Mouse (Mus musculus) heart, embryonic 14.5 days (tissue): ENCODE data around the gene Carns1. TPM values are rescaled to one million over a fixed set of nuclear protein-coding genes. Genes with fewer than 3 reads are reported as not detected.

Experiments used
- ATAC-seq: fragments of 200-750 bp; cut with Nextera tagmentation; 2 replicates; pipeline ENCODE4 v1.8.0; 2017; ENCODE audit warnings: low read depth, moderate TSS enrichment; ENCODE audit not compliant: insufficient number of reproducible peaks, insufficient read depth, low FRiP score
- H3K27ac ChIP-seq, 2 experiments: fragments of 200-500 bp in 1 of 2; fragments of 300-500 bp in 1 of 2; sonication (generic) in 1 of 2; replicated peaks in 1 of 2; 2 replicates each; pipeline ENCODE4 v1.5.1; 2012 to 2014; ENCODE audit warnings: low read depth in 2 of 2, low read length in 2 of 2, control low read depth in 1 of 2, mild to moderate bottlenecking in 1 of 2, mixed read lengths in 1 of 2; ENCODE audit not compliant: control insufficient read depth in 1 of 2, insufficient read depth in 1 of 2
- H3K27me3 ChIP-seq: fragments of 300-500 bp; sonication (generic); 2 replicates; pipeline ENCODE4 v1.6.1; 2014; ENCODE audit warnings: mild to moderate bottlenecking, low read length, control low read depth; ENCODE audit not compliant: control insufficient read depth, insufficient read depth
- H3K36me3 ChIP-seq: fragments of 300-500 bp; sonication (generic); 2 replicates; pipeline ENCODE4 v1.6.1; 2014; ENCODE audit warnings: mild to moderate bottlenecking, control low read depth, low read length, mixed read lengths; ENCODE audit not compliant: control insufficient read depth, insufficient read depth
- H3K4me1 ChIP-seq, 2 experiments: fragments of 200-500 bp in 1 of 2; fragments of 300-500 bp in 1 of 2; sonication (generic) in 1 of 2; 2 replicates each; pipeline ENCODE4 v1.6.1; 2012 to 2014; ENCODE audit warnings: low read length in 2 of 2, control low read depth in 1 of 2, mixed read lengths in 1 of 2; ENCODE audit not compliant: control insufficient read depth in 2 of 2, insufficient read depth in 2 of 2
- H3K4me2 ChIP-seq: fragments of 300-500 bp; sonication (generic); 2 replicates; pipeline ENCODE4 v1.6.1; 2014; ENCODE audit warnings: mild to moderate bottlenecking, low read length
- H3K4me3 ChIP-seq, 2 experiments: fragments of 200-500 bp in 1 of 2; fragments of 300-500 bp in 1 of 2; sonication (generic) in 1 of 2; 2 replicates each; pipeline ENCODE4 v1.5.1; 2012 to 2014; ENCODE audit warnings: low read length in 2 of 2, mild to moderate bottlenecking in 2 of 2, control low read depth in 1 of 2, low read depth in 1 of 2, moderate library complexity in 1 of 2; ENCODE audit not compliant: control insufficient read depth in 1 of 2, insufficient read depth in 1 of 2
- H3K9ac ChIP-seq: fragments of 300-500 bp; sonication (generic); 2 replicates; pipeline ENCODE4 v1.6.1; 2014; ENCODE audit warnings: mild to moderate bottlenecking, low read length
- H3K9me3 ChIP-seq: fragments of 300-500 bp; sonication (generic); 2 replicates; pipeline ENCODE4 v1.6.1; 2016; ENCODE audit warnings: low read length, control low read depth; ENCODE audit not compliant: control insufficient read depth
- WGBS: fragments of 180-500 bp; shearing (Covaris S2); extraction: QIAGEN DNeasy Blood & Tissue Kit; methylation state at CpG from one replicate; pipeline ENCODE4 v1.1.7; 2014; 5-methylcytosine and 5-hydroxymethylcytosine counted together
- polyA plus RNA-seq: library from polyadenylated mRNA; unstranded; fragments of >200 nt; fragmentation: Nextera tagmentation; extraction: Ambion mirVana; gene quantifications from 2 replicates; pipeline ENCODE4 v1.2.1, GENCODE M21; 2014

Carns1 gene
- polyA plus RNA-seq, 1 experiment from 2014 or later, result 6.5 TPM

GRCm38 (mm10) chr19:4169378-4169784, 5.9 kb downstream of the Carns1 start:
- Histone ChIP-seq H3K9me3 (no peaks in the 10 kb centered on the region), H3K4me1 (peaks cover 29 to 50% of the 10 kb centered on the region in 2 experiments), H3K4me2 (peak overlapping the region; percentile 91), H3K9ac (peak overlapping the region; percentile 86), H3K27me3 (no peaks in the 10 kb centered on the region), H3K4me3 (peak overlapping the region; percentile 46), H3K27ac (peak overlapping the region; percentile 74 to 92), H3K36me3 (no peaks in the 10 kb centered on the region)
- peak; percentile 89 for ATAC-seq
- under 1% methylated on average over 43 of the region's 43 CpGs for WGBS

DNA sequence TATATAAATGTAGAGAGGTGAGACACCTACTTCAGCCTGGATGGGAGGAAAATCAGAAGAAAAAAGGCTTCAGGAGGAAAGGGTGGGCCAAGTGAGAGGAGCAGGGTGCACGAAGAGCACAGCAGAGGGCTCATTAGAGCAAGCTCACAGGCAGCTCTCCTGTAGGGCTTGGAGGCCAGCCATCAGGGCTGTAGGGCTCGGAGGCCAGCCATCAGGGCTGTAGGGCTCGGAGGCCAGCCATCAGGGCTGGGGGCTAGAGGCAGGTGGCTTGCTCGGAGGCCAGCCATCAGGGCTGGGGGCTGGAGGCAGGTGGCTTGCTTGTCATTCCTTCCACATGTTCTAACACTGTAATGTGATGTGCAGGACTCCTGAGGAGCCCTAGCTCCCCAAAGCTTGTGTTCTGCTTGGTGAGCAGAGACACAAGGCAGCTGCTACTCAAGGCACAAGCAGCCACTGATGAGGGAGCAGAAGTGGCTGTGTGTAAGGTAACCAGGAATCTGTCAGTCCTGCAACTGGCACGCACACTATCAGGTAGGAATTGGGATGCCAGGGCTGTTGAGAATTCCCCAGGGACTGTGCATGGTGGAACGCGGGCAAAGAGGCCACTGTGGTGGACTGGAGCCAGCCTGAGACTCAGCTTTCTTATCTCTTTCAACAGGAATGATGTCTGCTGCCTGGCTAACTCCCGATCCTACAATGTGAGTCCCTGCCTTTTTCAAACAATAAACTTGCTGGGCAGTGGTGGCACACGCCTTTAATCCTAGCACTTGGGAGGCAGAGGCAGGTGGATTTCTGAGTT, 8.4 kb downstream of the Carns1 start:
- peaks cover 2% of the 10 kb centered on the region for H3K36me3 ChIP-seq
- H3K27ac ChIP-seq, result peak overlapping the region; percentile 64 to 83
- H3K9ac ChIP-seq, result peak overlapping the region; percentile 55
- H3K27me3 ChIP-seq, result no peaks in the 10 kb centered on the region
- H3K9me3 ChIP-seq, result no peaks in the 10 kb centered on the region
- no peak overlapping the region for H3K4me2 ChIP-seq
- peaks cover 29 to 43% of the 10 kb centered on the region in 2 experiments for H3K4me1 ChIP-seq
- H3K4me3 ChIP-seq, result no peak overlapping the region
- no peak for ATAC-seq
- WGBS, result 28% methylated on average over 9 of the region's 9 CpGs

- WGBS, result 75% methylated on average over 2 of the region's 2 CpGs
These were observed 10.6 kb downstream of the Carns1 start for GRCm38 (mm10) chr19:4164721-4165120.

DNA sequence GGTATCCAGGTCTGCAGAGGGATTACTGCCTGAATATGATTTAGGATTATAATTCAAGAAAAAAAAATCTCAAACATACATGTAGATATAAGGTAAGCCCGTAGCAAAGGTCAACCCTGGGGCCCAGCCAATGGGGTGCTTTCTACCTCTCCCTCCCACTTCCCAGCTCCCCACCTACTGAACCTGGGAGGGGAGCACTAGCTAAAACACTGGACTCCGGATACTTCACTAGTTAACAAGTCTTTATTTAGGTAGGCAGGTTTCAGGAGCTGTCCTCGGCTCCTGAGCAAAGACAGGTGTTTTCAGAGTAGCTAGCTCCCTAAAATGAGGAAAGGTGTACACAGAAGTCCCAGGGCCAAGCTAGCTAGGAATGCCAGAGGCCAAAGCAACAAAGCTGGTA, 11.2 kb downstream of the Carns1 start:
- Histone ChIP-seq H3K4me1 (peaks cover 14 to 21% of the 10 kb centered on the region in 2 experiments; a peak in 3 of 4 replicates), H3K4me2 (no peak overlapping the region), H3K9ac (no peak overlapping the region), H3K27me3 (no peaks in the 10 kb centered on the region), H3K9me3 (no peaks in the 10 kb centered on the region), H3K36me3 (peaks cover 27% of the 10 kb centered on the region), H3K4me3 (no peak overlapping the region), H3K27ac (no peak overlapping the region)
- no peak for ATAC-seq
- WGBS, result 85% methylated on average over 3 of the region's 3 CpGs

More at GRCm38 (mm10) chr19:4164721-4165120, 10.6 kb downstream of the Carns1 start:
- H3K4me1 ChIP-seq, result peaks cover 15 to 22% of the 10 kb centered on the region in 2 experiments; a peak in 3 of 4 replicates
- H3K9me3 ChIP-seq, result no peaks in the 10 kb centered on the region
- H3K27ac ChIP-seq, result no peak overlapping the region
- no peak overlapping the region for H3K4me2 ChIP-seq
- no peaks in the 10 kb centered on the region for H3K27me3 ChIP-seq
- H3K36me3 ChIP-seq, result peaks cover 21% of the 10 kb centered on the region
- ATAC-seq, result no peak
- H3K9ac ChIP-seq, result no peak overlapping the region
- no peak overlapping the region for H3K4me3 ChIP-seq

- ATAC-seq, result no peak
- peaks cover 14 to 21% of the 10 kb centered on the region in 2 experiments; a peak in 3 of 4 replicates for H3K4me1 ChIP-seq
- H3K36me3 ChIP-seq, result peaks cover 33% of the 10 kb centered on the region
- peak overlapping the region in 1 of 2 experiments; percentile 37; a peak in 1 of 4 replicates for H3K27ac ChIP-seq
- WGBS, result 33% methylated on average over 4 of the region's 4 CpGs
- peak overlapping the region; percentile 63 to 78 for H3K4me3 ChIP-seq
- H3K4me2 ChIP-seq, result peak overlapping the region; percentile 95
- H3K9me3 ChIP-seq, result no peaks in the 10 kb centered on the region
- H3K9ac ChIP-seq, result peak overlapping the region; percentile 90
- no peaks in the 10 kb centered on the region for H3K27me3 ChIP-seq
These were observed 11.8 kb downstream of the Carns1 start for GRCm38 (mm10) chr19:4163543-4163887.

- WGBS, result 7% methylated on average over 42 of the region's 42 CpGs
- Histone ChIP-seq H3K27ac (peak within 1 kb of the TSS in 1 of 2 experiments; percentile 37; a peak in 1 of 4 replicates), H3K4me1 (peaks cover 14 to 21% of the 10 kb centered on the region in 2 experiments; a peak in 3 of 4 replicates), H3K4me3 (peak within 1 kb of the TSS; percentile 63 to 78), H3K4me2 (peak within 1 kb of the TSS; percentile 95), H3K27me3 (no peaks in the 10 kb centered on the region), H3K36me3 (peaks cover 39% of the 10 kb centered on the region), H3K9me3 (no peaks in the 10 kb centered on the region), H3K9ac (peak within 1 kb of the TSS; percentile 90)
- peak; percentile 70 for ATAC-seq
These were observed 12.4 kb downstream of the Carns1 start, which contains the start of gene Rps6kb2 for GRCm38 (mm10) chr19:4162646-4163542. TSS of gene Rps6kb2 (minus strand) at chr19:4163354.

- no peak for ATAC-seq
- Histone ChIP-seq H3K4me3 (no peak overlapping the region), H3K9me3 (no peaks in the 10 kb centered on the region), H3K36me3 (peaks cover 70% of the 10 kb centered on the region), H3K27ac (no peak overlapping the region), H3K4me1 (peaks cover 4 to 8% of the 10 kb centered on the region in 2 experiments; a peak in 3 of 4 replicates), H3K9ac (no peak overlapping the region), H3K4me2 (no peak overlapping the region), H3K27me3 (no peaks in the 10 kb centered on the region)
- 90% methylated on average over 8 of the region's 8 CpGs for WGBS
These were observed 16.2 kb downstream of the Carns1 start for GRCm38 (mm10) chr19:4159049-4159448.
